ENCODE assay signal across 10 mouse cellular contexts in the genomic region with DNA sequence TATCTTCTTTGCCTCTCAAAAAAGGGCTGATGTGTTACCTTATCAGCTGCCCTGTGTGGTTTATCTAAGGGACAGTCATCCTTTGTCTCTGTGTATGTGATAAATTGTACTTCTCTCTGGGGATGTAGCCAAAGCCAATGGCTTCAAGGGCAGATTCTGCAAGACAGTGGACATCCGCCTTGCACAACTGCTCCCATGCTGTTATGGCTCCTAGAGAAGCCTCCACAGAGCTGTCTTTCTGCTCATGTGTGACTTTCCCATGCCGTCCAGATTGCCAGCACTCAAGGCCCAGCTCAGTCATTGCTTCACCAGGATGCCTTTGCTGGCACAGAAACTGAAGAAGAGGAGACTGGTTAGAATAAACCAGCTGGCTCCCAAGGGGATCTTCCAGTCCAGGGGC.
"Had no signal": no experiment of that assay in that cellular context is flagged by ENCODE, and none has a peak within 500 bp of the region (broad histone marks: within the 10 kb centered on the region; RNA-seq: fewer than 3 reads in every experiment).

No protein-coding gene starts in this region.

- DNase-seq: lung, adult 18-20 months; lung, embryonic 14.5 days; lung, postnatal 10 days; lung, postnatal 4 days; midbrain, embryonic 14.5 days; retina, postnatal 1 day; right cerebral cortex, adult 18-20 months; right cerebral cortex, postnatal 14 days; thymus, adult 2 months; thymus, postnatal 25 days had no signal
